Mouse (Mus musculus): ENCODE results near the gene Inpp4b. TPM values are rescaled to one million over a fixed set of nuclear protein-coding genes. Genes with fewer than 3 reads are reported as not detected.
A peak's percentile ranks its signal among the peaks of the same experiment; 100 is the strongest.

Inpp4b gene
- polyA plus RNA-seq, 1 experiment from 2014 or later: 15.8 TPM

GRCm38 (mm10) chr8:81815551-81815950 is 473.2 kb downstream of the Inpp4b start:
- WGBS: 14% methylated on average over 4 of the region's 4 CpGs
- H3K4me3 ChIP-seq: no peak overlapping the region
- H3K36me3 ChIP-seq: no peaks in the 10 kb centered on the region
- no peaks in the 10 kb centered on the region for H3K9me3 ChIP-seq (replicated peaks)
- peak; percentile 60 for DNase-seq (ENCODE audit: low spot score)
- H3K4me1 ChIP-seq: peaks cover 56% of the 10 kb centered on the region
- no peak overlapping the region for H3K27ac ChIP-seq
- no peaks in the 10 kb centered on the region for H3K27me3 ChIP-seq (ENCODE audit: low read depth, poor library complexity, severe bottlenecking)

GRCm38 (mm10) chr8:81823121-81823520 is 480.8 kb downstream of the Inpp4b start:
- Histone ChIP-seq H3K9me3 (replicated peaks) (no peaks in the 10 kb centered on the region), H3K36me3 (no peaks in the 10 kb centered on the region), H3K4me1 (no peaks in the 10 kb centered on the region), H3K27ac (no peak overlapping the region), H3K27me3 (ENCODE audit: low read depth, poor library complexity, severe bottlenecking) (no peaks in the 10 kb centered on the region), H3K4me3 (no peak overlapping the region)
- 88% methylated on average over 1 of the region's 1 CpGs for WGBS
- DNase-seq (ENCODE audit: low spot score): no peak

GRCm38 (mm10) chr8:81824975-81825374 is 482.6 kb downstream of the Inpp4b start:
- DNase-seq (ENCODE audit: low spot score): no peak
- H3K27ac ChIP-seq: no peak overlapping the region
- no peaks in the 10 kb centered on the region for H3K4me1 ChIP-seq

GRCm38 (mm10) chr8:81826406-81826805 is 484.1 kb downstream of the Inpp4b start:
- 83% methylated on average over 2 of the region's 2 CpGs for WGBS
- H3K36me3 ChIP-seq: no peaks in the 10 kb centered on the region
- H3K27ac ChIP-seq: no peak overlapping the region
- H3K27me3 ChIP-seq (ENCODE audit: low read depth, poor library complexity, severe bottlenecking): no peaks in the 10 kb centered on the region
- H3K9me3 ChIP-seq (replicated peaks): no peaks in the 10 kb centered on the region
- no peak for DNase-seq (ENCODE audit: low spot score)
- no peak overlapping the region for H3K4me3 ChIP-seq
- no peaks in the 10 kb centered on the region for H3K4me1 ChIP-seq

More at GRCm38 (mm10) chr8:81824975-81825374, 482.6 kb downstream of the Inpp4b start:
- WGBS: 81% methylated on average over 2 of the region's 2 CpGs
- H3K9me3 ChIP-seq (replicated peaks): no peaks in the 10 kb centered on the region
- no peaks in the 10 kb centered on the region for H3K27me3 ChIP-seq (ENCODE audit: low read depth, poor library complexity, severe bottlenecking)
- no peak overlapping the region for H3K4me3 ChIP-seq
- H3K36me3 ChIP-seq: no peaks in the 10 kb centered on the region

- 90% methylated on average over 2 of the region's 2 CpGs for WGBS
These were observed 485.1 kb downstream of the Inpp4b start for GRCm38 (mm10) chr8:81827306-81827913.

GRCm38 (mm10) chr8:81831430-81831829 is 489.1 kb downstream of the Inpp4b start:
- Histone ChIP-seq H3K36me3 (no peaks in the 10 kb centered on the region), H3K27me3 (ENCODE audit: low read depth, poor library complexity, severe bottlenecking) (no peaks in the 10 kb centered on the region), H3K27ac (no peak overlapping the region), H3K4me1 (no peaks in the 10 kb centered on the region), H3K9me3 (replicated peaks) (no peaks in the 10 kb centered on the region), H3K4me3 (no peak overlapping the region)
- no peak for DNase-seq (ENCODE audit: low spot score)

More at GRCm38 (mm10) chr8:81827306-81827913, 485.1 kb downstream of the Inpp4b start:
- Histone ChIP-seq H3K36me3 (no peaks in the 10 kb centered on the region), H3K9me3 (replicated peaks) (no peaks in the 10 kb centered on the region), H3K4me3 (no peak overlapping the region), H3K4me1 (no peaks in the 10 kb centered on the region), H3K27me3 (ENCODE audit: low read depth, poor library complexity, severe bottlenecking) (no peaks in the 10 kb centered on the region), H3K27ac (no peak overlapping the region)
- no peak for DNase-seq (ENCODE audit: low spot score)

GRCm38 (mm10) chr8:81833852-81834251 is 491.5 kb downstream of the Inpp4b start:
- no peak for DNase-seq (ENCODE audit: low spot score)
- no peak overlapping the region for H3K4me3 ChIP-seq
- H3K9me3 ChIP-seq (replicated peaks): no peaks in the 10 kb centered on the region
- H3K36me3 ChIP-seq: no peaks in the 10 kb centered on the region
- no peak overlapping the region for H3K27ac ChIP-seq
- no peaks in the 10 kb centered on the region for H3K27me3 ChIP-seq (ENCODE audit: low read depth, poor library complexity, severe bottlenecking)
- H3K4me1 ChIP-seq: no peaks in the 10 kb centered on the region

GRCm38 (mm10) chr8:81840512-81840911 is 498.2 kb downstream of the Inpp4b start:
- no peaks in the 10 kb centered on the region for H3K36me3 ChIP-seq
- H3K4me3 ChIP-seq: no peak overlapping the region
- H3K4me1 ChIP-seq: no peaks in the 10 kb centered on the region
- no peaks in the 10 kb centered on the region for H3K27me3 ChIP-seq (ENCODE audit: low read depth, poor library complexity, severe bottlenecking)
- DNase-seq (ENCODE audit: low spot score): no peak
- H3K27ac ChIP-seq: no peak overlapping the region
- no peaks in the 10 kb centered on the region for H3K9me3 ChIP-seq (replicated peaks)

GRCm38 (mm10) chr8:81844104-81844982 is 502.0 kb downstream of the Inpp4b start:
- Histone ChIP-seq H3K4me3 (no peak overlapping the region), H3K9me3 (replicated peaks) (no peaks in the 10 kb centered on the region), H3K27ac (no peak overlapping the region), H3K27me3 (ENCODE audit: low read depth, poor library complexity, severe bottlenecking) (no peaks in the 10 kb centered on the region), H3K36me3 (no peaks in the 10 kb centered on the region), H3K4me1 (no peaks in the 10 kb centered on the region)
- no peak for DNase-seq (ENCODE audit: low spot score)
- 93% methylated on average over 10 of the region's 10 CpGs for WGBS

- WGBS: 95% methylated on average over 2 of the region's 2 CpGs
- no peak for DNase-seq (ENCODE audit: low spot score)
- no peaks in the 10 kb centered on the region for H3K4me1 ChIP-seq
These were observed 505.6 kb downstream of the Inpp4b start for GRCm38 (mm10) chr8:81847929-81848328.

GRCm38 (mm10) chr8:81849976-81850375 is 507.6 kb downstream of the Inpp4b start:
- WGBS: 74% methylated on average over 1 of the region's 1 CpGs
- H3K4me1 ChIP-seq: no peaks in the 10 kb centered on the region
- H3K9me3 ChIP-seq (replicated peaks): no peaks in the 10 kb centered on the region
- no peak overlapping the region for H3K27ac ChIP-seq
- no peaks in the 10 kb centered on the region for H3K36me3 ChIP-seq
- H3K27me3 ChIP-seq (ENCODE audit: low read depth, poor library complexity, severe bottlenecking): no peaks in the 10 kb centered on the region
- no peak for DNase-seq (ENCODE audit: low spot score)
- no peak overlapping the region for H3K4me3 ChIP-seq

More at GRCm38 (mm10) chr8:81847929-81848328, 505.6 kb downstream of the Inpp4b start:
- Histone ChIP-seq H3K27ac (no peak overlapping the region), H3K9me3 (replicated peaks) (no peaks in the 10 kb centered on the region), H3K4me3 (no peak overlapping the region), H3K27me3 (ENCODE audit: low read depth, poor library complexity, severe bottlenecking) (no peaks in the 10 kb centered on the region), H3K36me3 (no peaks in the 10 kb centered on the region)

- Histone ChIP-seq H3K4me3 (no peak overlapping the region), H3K9me3 (replicated peaks) (no peaks in the 10 kb centered on the region), H3K27me3 (ENCODE audit: low read depth, poor library complexity, severe bottlenecking) (no peaks in the 10 kb centered on the region), H3K27ac (no peak overlapping the region), H3K36me3 (no peaks in the 10 kb centered on the region), H3K4me1 (peaks cover 4% of the 10 kb centered on the region; the same call in 1 of the 2 replicates)
- WGBS: 87% methylated on average over 4 of the region's 4 CpGs
- DNase-seq (ENCODE audit: low spot score): no peak
These were observed 510.8 kb downstream of the Inpp4b start for GRCm38 (mm10) chr8:81853184-81853583.

GRCm38 (mm10) chr8:81854543-81854942 is 512.2 kb downstream of the Inpp4b start:
- H3K36me3 ChIP-seq: no peaks in the 10 kb centered on the region
- H3K4me3 ChIP-seq: no peak overlapping the region
- DNase-seq (ENCODE audit: low spot score): no peak
- no peak overlapping the region for H3K27ac ChIP-seq
- H3K9me3 ChIP-seq (replicated peaks): no peaks in the 10 kb centered on the region
- 90% methylated on average over 8 of the region's 8 CpGs for WGBS
- no peaks in the 10 kb centered on the region for H3K27me3 ChIP-seq (ENCODE audit: low read depth, poor library complexity, severe bottlenecking)
- H3K4me1 ChIP-seq: peaks cover 4% of the 10 kb centered on the region; the same call in 1 of the 2 replicates

Data from limb, embryonic 10.5 days (tissue).